Mouse (Mus musculus): Measurements from ENCODE around the gene Dmbt1.
"Not testable (repeated sequence)": the region's sequence is repeated elsewhere in the genome, so short reads cannot be mapped to it uniquely, and the experiment has no call there.

The Dmbt1 gene

DNA sequence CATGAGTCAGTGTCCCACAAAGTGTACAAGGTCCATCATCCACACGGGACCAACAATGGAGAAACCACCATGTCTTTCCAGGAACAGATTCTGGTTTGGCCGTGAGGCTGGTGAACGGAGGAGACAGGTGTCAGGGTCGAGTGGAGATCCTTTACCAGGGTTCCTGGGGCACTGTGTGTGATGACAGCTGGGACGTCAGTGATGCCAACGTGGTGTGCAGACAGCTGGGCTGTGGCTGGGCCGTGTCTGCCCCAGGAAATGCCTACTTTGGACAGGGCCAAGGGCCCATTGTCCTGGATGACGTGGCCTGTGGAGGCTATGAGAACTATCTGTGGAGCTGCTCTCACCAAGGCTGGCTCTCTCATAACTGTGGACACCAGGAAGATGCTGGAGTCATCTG is 18.0 kb downstream of the Dmbt1 start:
- DNase-seq (ENCODE audit: low spot score in 2 of 2): not testable (repeated sequence)

DNA sequence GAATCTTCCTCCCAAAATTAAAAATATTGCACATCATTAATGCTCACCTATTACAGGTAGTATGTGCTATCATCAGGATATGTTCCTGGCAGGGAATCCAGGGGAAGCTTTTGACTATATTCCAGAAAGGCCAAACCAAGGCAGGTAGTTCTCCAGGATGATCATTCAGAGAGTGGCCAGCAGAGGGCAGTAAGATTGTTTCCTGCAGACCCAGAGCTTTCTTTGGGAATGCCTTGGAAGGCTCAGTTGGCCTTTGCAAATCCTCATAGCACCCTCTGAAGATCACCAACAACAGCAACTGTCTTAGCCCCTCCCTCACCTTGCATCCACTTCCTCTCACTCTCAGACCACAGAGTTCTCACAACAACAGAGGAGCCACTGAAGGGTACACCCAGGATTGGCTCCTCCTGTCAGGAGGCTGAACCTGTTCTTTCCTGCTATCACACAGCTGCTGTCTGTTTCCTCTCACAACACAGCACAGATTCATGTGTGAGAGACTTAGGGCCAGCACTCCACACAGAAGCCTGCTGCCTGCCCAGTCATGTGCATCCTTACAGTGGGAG is 23.0 kb downstream of the Dmbt1 start:
- peak; percentile 6 to 12 for DNase-seq (ENCODE audit: low spot score in 2 of 2)

DNA sequence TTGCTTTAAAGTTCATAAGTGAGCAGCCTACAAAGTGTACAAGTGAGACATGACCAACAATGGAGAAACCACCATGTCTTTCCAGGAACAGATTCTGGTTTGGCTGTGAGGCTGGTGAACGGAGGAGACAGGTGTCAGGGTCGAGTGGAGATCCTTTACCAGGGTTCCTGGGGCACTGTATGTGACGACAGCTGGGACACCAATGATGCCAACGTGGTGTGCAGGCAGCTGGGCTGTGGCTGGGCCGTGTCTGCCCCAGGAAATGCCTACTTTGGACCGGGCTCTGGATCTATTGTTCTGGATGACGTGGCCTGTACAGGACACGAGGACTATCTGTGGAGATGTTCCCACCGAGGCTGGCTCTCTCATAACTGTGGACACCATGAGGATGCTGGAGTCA is 26.1 kb downstream of the Dmbt1 start:
- not testable (repeated sequence) for DNase-seq (ENCODE audit: low spot score in 2 of 2)

DNA sequence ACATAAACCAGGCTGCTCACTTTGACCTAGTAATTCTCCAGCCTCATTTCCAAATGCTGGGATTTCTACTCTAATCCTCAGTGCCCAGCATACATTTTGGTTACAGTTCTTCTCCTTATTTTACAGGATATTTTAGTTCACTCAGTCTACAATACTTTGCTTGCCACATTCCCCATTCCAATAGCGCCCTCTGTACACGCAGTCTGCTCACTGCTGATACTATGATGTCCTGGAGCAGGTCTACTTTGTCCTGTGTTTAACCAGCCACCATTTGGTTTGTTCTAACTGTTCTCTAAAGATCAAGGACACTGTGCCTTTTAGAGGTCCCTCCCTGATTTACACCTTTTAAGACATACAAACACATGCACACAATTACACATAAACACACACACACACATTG is 28.0 kb downstream of the Dmbt1 start:
- DNase-seq (ENCODE audit: low spot score in 2 of 2): peak in 1 of 2 experiments; percentile 7

DNA sequence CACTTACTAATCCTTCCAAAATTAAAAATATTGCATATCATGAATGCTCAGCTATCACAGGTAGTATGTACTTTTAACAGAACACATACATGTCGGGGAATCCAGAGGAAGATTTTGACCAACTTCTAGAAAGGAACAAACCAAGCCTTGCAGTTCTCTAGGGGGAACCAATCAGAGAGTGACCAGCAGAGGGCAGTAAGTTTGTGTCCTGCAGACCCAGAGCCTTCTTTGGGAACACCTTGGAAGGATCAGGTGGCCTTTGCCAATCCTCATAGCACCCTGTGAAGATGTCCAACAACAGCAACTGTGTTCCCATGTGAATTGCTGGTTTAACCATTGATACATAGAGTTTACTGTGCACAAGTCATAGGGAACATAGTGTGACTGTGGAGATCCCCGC is 30.7 kb downstream of the Dmbt1 start:
- DNase-seq (ENCODE audit: low spot score in 2 of 2): no peak

DNA sequence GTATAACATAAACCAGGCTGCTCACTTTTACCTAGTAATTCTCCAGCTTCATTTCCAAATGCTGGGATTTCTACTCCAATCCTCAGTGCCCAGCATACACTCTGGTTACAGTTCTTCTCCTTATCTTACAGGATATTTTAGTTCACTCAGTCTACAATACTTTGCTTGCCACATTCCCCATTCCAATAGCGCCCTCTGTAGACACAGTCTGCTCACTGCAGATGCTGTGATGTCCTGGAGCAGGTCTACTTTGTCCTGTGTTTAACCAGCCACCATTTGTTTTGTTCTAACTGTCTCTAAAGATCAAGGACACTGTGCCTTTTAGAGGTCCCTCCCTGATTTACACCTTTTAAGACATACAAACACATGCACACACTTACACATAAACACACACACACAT is 36.3 kb downstream of the Dmbt1 start:
- peak in 1 of 2 experiments; percentile 16 for DNase-seq (ENCODE audit: low spot score in 2 of 2)

DNA sequence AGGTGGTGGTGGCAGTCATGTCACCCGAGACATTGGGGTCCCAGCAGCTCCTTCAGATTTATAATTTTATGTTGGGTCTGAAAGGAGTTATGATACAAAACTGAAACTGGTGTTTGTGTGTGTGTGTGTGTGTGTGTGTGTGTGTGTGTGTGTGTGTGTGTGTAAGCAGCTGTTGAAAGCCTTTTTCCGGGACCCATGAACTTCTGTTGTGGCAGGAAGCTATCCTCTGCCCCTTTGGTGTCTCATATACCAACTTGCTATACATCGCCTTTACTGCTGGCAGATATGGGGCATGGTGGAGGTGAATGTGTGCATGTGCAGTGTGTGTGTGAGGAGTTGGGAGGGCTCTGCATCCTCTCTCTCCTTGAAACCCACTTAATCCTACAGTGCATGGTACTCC is 41.6 kb downstream of the Dmbt1 start:
- DNase-seq (ENCODE audit: low spot score in 2 of 2): not testable (repeated sequence)

DNA sequence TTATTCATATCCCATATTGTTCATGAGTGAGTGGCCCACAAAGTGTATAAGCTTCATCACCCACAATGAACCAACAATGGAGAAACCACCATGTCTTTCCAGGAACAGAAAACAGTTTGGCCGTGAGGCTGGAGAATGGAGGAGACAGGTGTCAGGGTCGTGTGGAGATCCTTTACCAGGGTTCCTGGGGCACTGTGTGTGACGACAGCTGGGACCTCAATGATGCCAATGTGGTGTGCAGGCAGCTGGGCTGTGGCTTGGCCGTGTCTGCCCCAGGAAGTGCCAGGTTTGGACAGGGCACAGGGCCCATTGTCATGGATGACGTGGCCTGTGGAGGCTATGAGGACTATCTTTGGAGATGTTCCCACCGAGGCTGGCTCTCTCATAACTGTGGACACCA is 42.2 kb downstream of the Dmbt1 start:
- not testable (repeated sequence) for DNase-seq (ENCODE audit: low spot score in 2 of 2)

DNA sequence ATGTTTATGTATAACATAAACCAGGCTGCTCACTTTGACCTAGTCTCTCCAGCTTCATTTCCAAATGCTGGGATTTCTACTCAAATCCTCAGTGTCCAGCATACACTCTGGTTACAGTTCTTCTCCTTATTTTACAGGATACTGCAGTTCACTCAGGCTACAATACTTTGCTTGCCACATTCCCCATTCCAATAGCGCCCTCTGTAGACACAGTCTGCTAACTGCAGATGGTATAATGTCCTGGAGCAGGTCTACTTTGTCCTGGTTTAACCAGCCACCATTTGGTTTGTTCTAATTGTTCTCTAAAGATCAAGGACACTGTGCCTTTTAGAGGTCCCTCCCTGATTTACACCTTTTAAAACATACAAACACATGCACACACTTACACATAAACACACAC is 44.1 kb downstream of the Dmbt1 start:
- peak; percentile 6 to 18 for DNase-seq (ENCODE audit: low spot score in 2 of 2)

DNA sequence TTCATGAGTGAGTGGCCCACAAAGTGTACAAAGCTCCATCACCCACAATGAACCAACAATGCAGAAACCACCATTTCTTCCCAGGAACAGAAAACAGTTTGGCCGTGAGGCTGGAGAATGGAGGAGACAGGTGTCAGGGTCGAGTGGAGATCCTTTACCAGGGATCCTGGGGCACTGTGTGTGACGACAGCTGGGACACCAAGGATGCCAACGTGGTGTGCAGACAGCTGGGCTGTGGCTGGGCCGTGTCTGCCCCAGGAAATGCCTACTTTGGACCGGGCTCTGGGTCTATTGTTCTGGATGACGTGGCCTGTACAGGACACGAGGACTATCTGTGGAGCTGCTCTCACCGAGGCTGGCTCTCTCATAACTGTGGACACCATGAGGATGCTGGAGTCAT is 50.5 kb downstream of the Dmbt1 start:
- DNase-seq (ENCODE audit: low spot score in 2 of 2): not testable (repeated sequence)

DNA sequence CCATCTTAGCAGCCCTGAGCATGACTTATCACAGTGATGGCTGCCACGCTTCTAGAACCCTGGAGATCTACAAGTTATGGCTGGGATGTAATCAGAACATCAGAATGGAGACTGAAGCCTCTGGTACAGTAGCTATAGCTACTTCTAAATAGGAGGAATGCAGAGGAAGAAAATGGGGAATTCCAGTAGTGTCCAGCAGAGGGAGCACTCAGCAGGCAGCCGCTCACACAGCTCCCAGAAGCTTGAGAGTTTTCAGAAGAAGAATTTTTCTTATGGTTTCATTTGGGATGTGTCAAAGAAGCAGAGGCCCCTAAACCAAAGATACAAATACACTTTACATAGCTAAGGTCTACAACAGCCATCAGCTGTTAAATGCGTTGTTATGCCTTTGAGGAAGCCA is 80.6 kb downstream of the Dmbt1 start:
- DNase-seq (ENCODE audit: low spot score in 2 of 2): peak; percentile 85 to 90

DNA sequence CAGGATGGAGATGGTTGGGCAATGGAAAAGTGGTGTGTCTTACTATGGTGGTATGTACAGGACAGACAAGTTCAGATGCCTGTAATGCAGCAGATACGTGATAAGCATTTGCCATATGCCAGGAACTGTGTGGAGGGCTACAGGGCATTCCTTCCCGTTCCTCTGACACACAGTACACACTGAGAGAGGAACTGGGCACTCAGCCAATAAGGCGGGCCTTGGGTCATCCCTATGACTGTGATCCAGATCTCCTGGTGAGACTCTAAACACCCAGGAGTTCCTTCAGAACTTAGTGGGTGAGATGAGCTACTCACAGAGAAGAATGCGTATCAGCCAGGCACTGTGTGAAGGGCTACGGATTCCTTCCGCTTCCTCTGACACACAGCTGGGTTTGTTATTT is 81.8 kb downstream of the Dmbt1 start:
- peak in 1 of 2 experiments; percentile 7 for DNase-seq (ENCODE audit: low spot score in 2 of 2)

DNA sequence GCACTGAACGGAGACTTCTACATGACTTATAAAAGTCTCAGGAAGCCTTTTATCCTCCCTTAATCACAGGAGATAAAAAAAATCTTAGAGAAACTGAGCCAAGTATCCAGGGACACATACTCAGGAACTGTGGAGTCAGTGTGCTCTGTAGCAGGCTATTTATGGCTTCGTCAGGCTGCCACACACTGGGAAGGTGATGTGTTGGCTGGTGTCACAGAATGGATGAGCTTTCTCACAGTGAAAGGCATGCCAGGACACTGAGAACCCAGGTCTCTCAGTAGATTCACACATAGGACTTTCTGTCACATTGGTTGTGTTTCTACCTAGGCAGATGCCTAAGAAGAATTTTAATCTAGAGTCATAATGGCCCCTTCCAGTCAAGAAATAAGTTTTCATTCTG is 82.6 kb downstream of the Dmbt1 start:
- peak; percentile 5 to 20 for DNase-seq (ENCODE audit: low spot score in 2 of 2)

DNA sequence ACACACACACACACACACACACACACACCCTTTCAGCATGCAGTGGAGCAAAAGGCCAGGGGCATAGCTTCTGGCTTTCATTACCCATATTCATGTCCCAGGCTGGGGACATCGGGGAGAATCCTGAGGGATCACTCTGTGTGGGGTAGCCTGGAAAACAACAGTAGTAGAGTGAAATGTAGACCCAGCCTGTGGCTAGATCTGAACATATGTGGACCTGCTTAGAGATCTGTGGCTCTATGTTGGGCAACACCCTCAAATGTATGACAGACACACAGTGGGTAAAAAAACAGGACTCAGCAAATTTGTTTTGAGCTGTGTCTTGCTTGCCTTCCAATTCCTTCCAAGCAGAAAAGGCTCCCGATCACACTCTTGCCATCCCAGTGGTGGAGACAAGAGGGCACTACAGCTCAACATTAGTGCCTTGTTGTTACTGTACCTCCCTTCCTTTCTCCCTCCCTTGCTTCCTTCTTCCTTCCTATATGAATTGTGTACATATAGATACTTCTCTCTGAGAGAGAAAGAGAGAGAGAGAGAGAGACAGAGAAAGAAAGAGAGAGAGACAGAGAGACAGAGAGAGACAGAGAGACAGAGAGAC is 90.5 kb downstream of the Dmbt1 start:
- peak in 1 of 2 experiments; percentile 7 for DNase-seq (ENCODE audit: low spot score in 2 of 2)

DNA sequence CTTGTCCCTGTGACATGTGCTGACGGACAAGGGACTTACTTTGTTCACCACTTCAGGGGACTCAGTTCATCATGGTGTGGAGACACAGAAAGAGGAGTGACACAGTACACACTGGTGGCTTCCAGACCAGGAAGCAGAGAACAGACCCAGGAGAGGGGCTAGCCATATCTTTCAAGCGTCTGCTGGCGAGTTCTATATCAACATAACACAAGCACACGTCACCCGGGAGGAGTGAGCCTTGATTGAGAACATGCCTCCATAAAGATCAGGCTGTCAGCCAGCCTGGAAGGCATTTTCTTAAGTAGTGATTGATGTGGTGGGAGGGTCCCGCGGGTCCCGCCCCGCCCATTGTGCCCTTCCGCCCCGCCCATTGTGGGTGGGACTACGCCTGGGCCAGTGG is 98.2 kb downstream of the Dmbt1 start:
- DNase-seq (ENCODE audit: low spot score in 2 of 2): no peak

DNA sequence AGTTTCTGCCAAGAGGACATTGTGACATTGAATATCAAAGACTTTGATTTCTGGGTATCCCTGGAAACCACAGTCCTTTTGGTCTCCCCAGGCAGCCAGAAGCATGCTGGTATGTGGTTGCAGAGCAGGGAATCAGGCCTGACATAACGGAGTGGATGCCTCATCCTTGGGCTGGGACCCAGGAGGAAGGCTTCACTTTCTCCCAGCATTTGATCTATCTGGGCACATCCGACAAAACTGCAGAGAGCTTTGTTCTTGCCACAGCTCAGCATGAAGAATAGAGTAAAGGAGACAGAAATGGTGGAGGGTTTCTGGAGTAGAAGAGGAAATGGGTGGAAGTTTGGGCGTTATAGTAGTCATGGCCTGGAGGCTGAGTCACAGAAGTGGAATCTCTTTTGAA is 101.3 kb downstream of the Dmbt1 start:
- DNase-seq (ENCODE audit: low spot score in 2 of 2): no peak

DNA sequence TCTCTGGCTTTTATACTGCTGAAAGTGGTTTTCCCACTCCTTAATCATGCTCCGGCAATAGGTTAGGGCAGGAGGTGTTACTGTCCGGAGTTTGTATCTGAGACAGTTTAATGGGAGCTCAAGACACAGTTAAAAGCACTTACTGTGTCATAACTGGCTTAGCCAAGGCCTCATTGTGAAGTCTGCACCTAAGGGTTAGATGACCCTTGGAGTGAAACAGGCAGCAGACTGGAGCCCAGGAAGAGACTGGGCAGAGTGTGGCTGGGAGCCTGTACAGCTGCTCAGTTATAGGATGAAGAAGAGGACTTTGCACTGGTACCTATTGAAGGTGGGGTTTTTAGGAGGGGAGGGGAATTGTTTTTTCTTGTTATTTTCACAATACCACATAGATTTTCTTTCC is 114.4 kb downstream of the Dmbt1 start, which contains the start of gene 4933402N03Rik:
Gene 4933402N03Rik (minus strand): TSS at position 101 of the 400 bp plus-strand sequence.
- no peak for DNase-seq (ENCODE audit: low spot score in 2 of 2)

DNA sequence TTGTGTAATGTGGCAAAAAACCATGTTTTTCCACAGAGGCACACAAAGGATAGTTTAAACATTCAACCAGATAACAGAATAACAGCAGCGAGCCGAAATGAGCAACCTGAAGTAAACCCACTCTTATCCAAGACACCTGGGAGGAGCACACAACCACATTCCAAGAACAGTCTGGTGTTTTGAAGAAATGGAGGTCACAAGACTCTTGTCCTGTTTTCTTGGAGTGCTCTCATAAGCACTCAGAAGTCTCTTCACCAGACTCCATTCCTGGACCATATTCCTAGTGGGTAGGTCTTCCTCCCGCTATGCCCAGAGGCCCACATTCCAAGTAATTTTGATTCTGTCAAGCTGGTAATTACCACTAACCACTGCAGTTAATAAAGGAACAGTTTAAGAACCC is 118.3 kb downstream of the Dmbt1 start:
- no peak for DNase-seq (ENCODE audit: low spot score in 2 of 2)

DNA sequence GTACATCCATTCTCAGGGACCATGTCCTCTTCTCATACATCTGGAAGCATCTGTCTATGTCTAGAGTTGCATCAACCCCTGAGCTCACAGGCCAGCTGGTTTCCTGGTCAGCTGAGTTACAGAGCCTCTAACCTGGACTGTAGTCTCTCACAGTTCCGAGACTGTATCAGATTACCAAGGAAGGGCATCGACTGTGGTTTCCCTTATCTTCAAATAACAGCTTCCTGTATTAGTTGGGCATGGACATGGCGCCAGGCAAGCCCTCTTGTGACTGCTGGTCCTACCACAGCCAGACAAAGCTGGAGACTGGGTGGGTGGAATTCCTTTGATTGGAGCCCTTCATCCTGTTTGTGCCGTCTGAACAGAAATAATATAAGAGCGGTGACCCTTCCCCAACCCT is 121.2 kb downstream of the Dmbt1 start:
- DNase-seq (ENCODE audit: low spot score in 2 of 2): no peak

DNA sequence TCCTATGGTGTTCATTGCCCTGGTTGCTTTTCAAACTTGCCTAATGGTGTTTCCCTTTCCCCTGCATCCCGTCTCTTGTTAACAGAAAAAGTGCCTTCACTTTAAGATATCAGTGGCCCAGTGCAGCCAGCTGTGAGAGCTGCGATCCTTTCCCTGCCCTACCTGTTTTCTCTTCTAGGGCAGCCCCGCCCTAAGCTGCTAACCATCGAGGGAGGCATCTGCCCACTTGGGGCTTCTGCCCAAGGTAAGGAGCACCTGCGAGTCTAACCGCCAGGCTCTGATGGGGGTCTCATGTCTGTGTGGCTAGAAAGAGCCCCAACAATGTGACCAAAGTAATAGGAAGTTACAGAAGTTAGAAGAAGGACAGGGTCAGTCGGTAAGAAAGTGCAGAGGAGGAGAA is 130.4 kb downstream of the Dmbt1 start:
- DNase-seq (ENCODE audit: low spot score in 2 of 2): no peak

DNA sequence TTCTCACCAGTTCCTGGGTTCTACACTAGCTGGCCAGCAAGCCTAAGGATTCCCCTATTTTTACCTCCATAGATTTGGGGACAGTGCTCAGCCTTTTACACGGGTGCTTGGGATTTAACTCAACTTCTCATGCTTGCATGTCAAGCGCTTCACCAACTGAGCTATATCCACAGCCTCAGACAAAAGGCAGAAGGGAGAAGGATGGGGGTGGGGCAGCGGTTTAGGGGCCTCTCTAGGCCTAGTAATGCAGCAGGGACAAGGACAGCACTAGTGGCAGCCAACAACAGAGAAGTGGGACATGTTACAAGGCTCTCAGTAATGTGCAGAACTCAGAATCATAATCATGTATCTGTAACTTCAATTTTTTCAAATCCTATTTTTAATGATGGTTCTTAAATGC is 135.9 kb downstream of the Dmbt1 start:
- no peak for DNase-seq (ENCODE audit: low spot score in 2 of 2)

DNA sequence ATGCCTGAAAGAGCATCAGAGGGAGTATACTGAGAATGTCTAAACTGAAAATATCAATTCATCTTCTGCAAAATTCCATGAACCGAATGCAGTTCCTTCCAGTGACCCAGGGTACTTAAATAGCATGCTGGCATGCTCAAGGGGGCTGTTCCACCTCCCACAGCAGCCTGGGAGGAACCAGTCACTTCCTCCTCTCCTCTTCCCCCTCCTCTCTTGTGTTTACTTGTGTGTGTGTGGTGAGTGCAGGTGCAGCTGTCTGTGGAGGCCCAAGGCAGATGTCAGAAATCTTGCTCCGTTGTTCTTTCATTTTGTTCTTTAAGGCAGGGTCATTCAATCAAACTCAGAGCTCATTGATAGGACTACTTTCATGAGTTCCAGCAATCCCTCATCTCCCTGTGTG is 137.2 kb downstream of the Dmbt1 start:
- no peak for DNase-seq (ENCODE audit: low spot score in 2 of 2)

Data from right cerebral cortex, adult 2 months (tissue).